Mouse (Mus musculus) left cerebral cortex, adult 11 months (tissue): ENCODE results near the gene Phox2b.

Source experiments
- DNase-seq: peaks from one replicate; pipeline ENCODE4 v3.0.0; 2022; ENCODE audit warnings: low spot score

The Phox2b gene

GRCm38 (mm10) chr5:67091766-67092165, 7.3 kb downstream of the Phox2b start:
- DNase-seq, result no peak

- no peak for DNase-seq
Measured at GRCm38 (mm10) chr5:67090856-67091255, 8.2 kb downstream of the Phox2b start.

- DNase-seq, result no peak
Measured at GRCm38 (mm10) chr5:67083117-67083516, 16.0 kb downstream of the Phox2b start.

- DNase-seq, result no peak
Measured at GRCm38 (mm10) chr5:67063596-67063995, 35.5 kb downstream of the Phox2b start.

GRCm38 (mm10) chr5:67060519-67060918, 38.6 kb downstream of the Phox2b start:
- no peak for DNase-seq

GRCm38 (mm10) chr5:67057803-67058202, 41.3 kb downstream of the Phox2b start:
- no peak for DNase-seq

GRCm38 (mm10) chr5:67048003-67048402, 51.1 kb downstream of the Phox2b start:
- DNase-seq, result no peak
